14 mouse cellular contexts compared by ENCODE assay signal in genomic region chr19:23801174-23801573, GRCm38 (mm10). TPM values are rescaled to one million over a fixed set of nuclear protein-coding genes. Genes with fewer than 3 reads are reported as not detected.
DNase-seq lines count a peak whose midpoint lies in the region; ATAC-seq lines count a peak whose summit lies in the region.
"Had no signal": no experiment of that assay in that cellular context is flagged by ENCODE, and none has a peak within 500 bp of the region (broad histone marks: within the 10 kb centered on the region; RNA-seq: fewer than 3 reads in every experiment).

No protein-coding gene starts in this region.

- peak overlapping the region; percentile 62 for H3K27ac ChIP-seq in heart, embryonic 13.5 days (replicated peaks)
- no peak overlapping the region for H3K27ac ChIP-seq in midbrain, embryonic 10.5 days (replicated peaks)
- H3K27ac ChIP-seq in forebrain, embryonic 10.5 days: no peak overlapping the region
- no peak overlapping the region for H3K27ac ChIP-seq in intestine, embryonic 16.5 days (ENCODE audit: low read length)
- H3K27ac ChIP-seq: lung, embryonic 15.5 days had no signal

- no peak overlapping the region for H3K4me2 ChIP-seq in heart, embryonic 13.5 days
- H3K4me2 ChIP-seq in intestine, embryonic 16.5 days (ENCODE audit: low read depth, low read length): no peak overlapping the region
- H3K4me2 ChIP-seq: lung, embryonic 15.5 days had no signal

- H3K9me3 ChIP-seq in heart, embryonic 13.5 days: no peaks in the 10 kb centered on the region
- H3K9me3 ChIP-seq in midbrain, embryonic 10.5 days (replicated peaks): no peaks in the 10 kb centered on the region
- no peaks in the 10 kb centered on the region for H3K9me3 ChIP-seq in forebrain, embryonic 10.5 days
- H3K9me3 ChIP-seq in intestine, embryonic 16.5 days (ENCODE audit: control insufficient read depth, low read length): no peaks in the 10 kb centered on the region
- H3K9me3 ChIP-seq: lung, embryonic 15.5 days had no signal

- no peaks in the 10 kb centered on the region for H3K36me3 ChIP-seq in heart, embryonic 13.5 days
- no peaks in the 10 kb centered on the region for H3K36me3 ChIP-seq in midbrain, embryonic 10.5 days
- no peaks in the 10 kb centered on the region for H3K36me3 ChIP-seq in forebrain, embryonic 10.5 days (replicated peaks)
- H3K36me3 ChIP-seq in intestine, embryonic 16.5 days (ENCODE audit: control insufficient read depth, insufficient read depth, low read length): no peaks in the 10 kb centered on the region
- H3K36me3 ChIP-seq: lung, embryonic 15.5 days had no signal

- H3K27me3 ChIP-seq in heart, embryonic 13.5 days (replicated peaks): no peaks in the 10 kb centered on the region
- H3K27me3 ChIP-seq in midbrain, embryonic 10.5 days (ENCODE audit: low read depth, poor library complexity, severe bottlenecking): no peaks in the 10 kb centered on the region
- H3K27me3 ChIP-seq in forebrain, embryonic 10.5 days (ENCODE audit: poor library complexity, severe bottlenecking): no peaks in the 10 kb centered on the region
- H3K27me3 ChIP-seq in intestine, embryonic 16.5 days (replicated peaks; ENCODE audit: control insufficient read depth, insufficient read depth, low read length): no peaks in the 10 kb centered on the region
- H3K27me3 ChIP-seq: lung, embryonic 15.5 days had no signal

- WGBS in heart, embryonic 13.5 days: 24% methylated on average over 1 of the region's 1 CpGs
- 70% methylated on average over 1 of the region's 1 CpGs for WGBS in midbrain, embryonic 10.5 days
- WGBS in forebrain, embryonic 10.5 days: 81% methylated on average over 1 of the region's 1 CpGs
- WGBS in intestine, embryonic 16.5 days: 55% methylated on average over 1 of the region's 1 CpGs

- peak; percentile 36 for DNase-seq in gastrocnemius, adult 18-20 months (ENCODE audit: low spot score)
- DNase-seq in gastrocnemius, postnatal 36 days: no peak
- peak; percentile 93 for DNase-seq in adipocyte (ENCODE audit: low spot score)
- DNase-seq in lung, postnatal 10 days: peak; percentile 49
- DNase-seq in midbrain, embryonic 10.5 days (ENCODE audit: low spot score): no peak
- DNase-seq in forebrain, embryonic 10.5 days (ENCODE audit: extremely low spot score, low spot score): no peak
- DNase-seq: adrenal gland, postnatal 36 days; cerebellum, adult 11-12 months; kidney, postnatal 25 days; layer of hippocampus, postnatal 36 days; midbrain, embryonic 14.5 days had no signal

- H3K4me3 ChIP-seq in heart, embryonic 13.5 days: no peak overlapping the region
- no peak overlapping the region for H3K4me3 ChIP-seq in midbrain, embryonic 10.5 days
- no peak overlapping the region for H3K4me3 ChIP-seq in forebrain, embryonic 10.5 days
- no peak overlapping the region for H3K4me3 ChIP-seq in intestine, embryonic 16.5 days (ENCODE audit: low read length)
- H3K4me3 ChIP-seq: lung, embryonic 15.5 days had no signal

- H3K9ac ChIP-seq in heart, embryonic 13.5 days: no peak overlapping the region
- H3K9ac ChIP-seq in intestine, embryonic 16.5 days (ENCODE audit: low read depth, low read length): no peak overlapping the region
- H3K9ac ChIP-seq: lung, embryonic 15.5 days had no signal

- no peak for ATAC-seq in heart, embryonic 13.5 days (ENCODE audit: extremely low read depth, insufficient number of reproducible peaks, low FRiP score, low TSS enrichment)
- ATAC-seq in intestine, embryonic 16.5 days: no peak

- peaks cover 14% of the 10 kb centered on the region for H3K4me1 ChIP-seq in heart, embryonic 13.5 days
- no peaks in the 10 kb centered on the region for H3K4me1 ChIP-seq in midbrain, embryonic 10.5 days
- no peaks in the 10 kb centered on the region for H3K4me1 ChIP-seq in forebrain, embryonic 10.5 days
- no peaks in the 10 kb centered on the region for H3K4me1 ChIP-seq in intestine, embryonic 16.5 days (ENCODE audit: control insufficient read depth, insufficient read depth, low read length)
- H3K4me1 ChIP-seq: lung, embryonic 15.5 days had no signal

- intact Hi-C loops in gastrocnemius, postnatal 36 days (cut with DNase I): no loop called here

RNA-seq across cellular contexts. Expression of gene Apba1, which starts 42.5 kb away (rescaled TPM):
- 1 to 10 TPM in 1 of 2 experiments, under 1 TPM in 1; 0.82 to 1.3 TPM for total RNA-seq in gastrocnemius, adult 18-20 months (2021)
- under 1 TPM; 0.87 to 0.91 TPM for total RNA-seq in gastrocnemius, postnatal 36 days (2021)
- 0.23 and 0.33 TPM in 2 replicates for polyA plus RNA-seq in heart, embryonic 13.5 days (2015; fragmentation: Nextera tagmentation; extraction: Ambion mirVana)
- 0.22 and 0.76 TPM in 2 replicates for polyA plus RNA-seq in midbrain, embryonic 10.5 days (2016; fragmentation: Nextera tagmentation; extraction: Ambion mirVana)
- polyA plus RNA-seq in forebrain, embryonic 10.5 days (2016; fragmentation: Nextera tagmentation; extraction: Ambion mirVana): 0.18 and 0.31 TPM in 2 replicates
- 0.38 and 0.49 TPM in 2 replicates for polyA plus RNA-seq in intestine, embryonic 16.5 days (2015; fragmentation: Nextera tagmentation; extraction: Ambion mirVana)

Comparison
In these comparisons a context has a peak if more than half of its experiments do, and no peak if none do; other contexts are left out.
1. DNase-seq: peak in gastrocnemius, adult 18-20 months (single experiment), adipocyte (single experiment) and lung, postnatal 10 days (single experiment); none in gastrocnemius, postnatal 36 days (0 of 2), midbrain, embryonic 10.5 days (single experiment) and forebrain, embryonic 10.5 days (single experiment).